Mouse (Mus musculus) gastrocnemius, postnatal 25 days (tissue): ENCODE data around the gene Simc1. TPM values are rescaled to one million over a fixed set of nuclear protein-coding genes. Genes with fewer than 3 reads are reported as not detected.
A peak's percentile ranks its signal among the peaks of the same experiment; 100 is the strongest.

Experiments used
- DNase-seq: peaks from one replicate; pipeline ENCODE4 v3.0.0; 2022
- microRNA-seq, 2 experiments: library from miRNA; unstranded; fragments of <30 nt; microRNA quantifications; one replicate each; pipeline ENCODE4 v1.2.0; 2021; ENCODE audit warnings: borderline replicate concordance in 2 of 2
- total RNA-seq, 2 experiments: library from RNA; stranded (reverse); gene quantifications; 1 replicate in 1 of 2; 2 replicates in 1 of 2; pipeline ENCODE4 v1.2.3; 2021

The Simc1 gene
- total RNA-seq, 2 experiments from 2014 or later: 1.7 TPM

DNA sequence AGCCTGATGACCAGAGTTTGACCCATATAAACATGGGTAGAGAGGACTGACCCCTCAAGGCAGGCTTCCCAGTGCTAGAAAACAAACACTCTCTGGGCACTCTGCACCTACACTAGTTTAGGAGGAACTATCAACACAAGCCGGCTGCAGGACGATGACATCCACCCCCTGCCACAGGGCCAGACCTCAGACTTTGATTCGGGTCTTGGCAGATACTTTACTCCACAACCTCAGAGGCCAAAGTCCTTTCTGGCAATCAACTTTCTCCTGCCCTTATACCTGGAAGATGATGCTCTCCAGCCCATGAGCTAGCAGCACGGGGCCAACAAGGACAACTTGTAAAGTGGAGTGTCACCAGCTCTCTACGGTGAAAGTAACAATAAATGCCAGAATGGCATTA lies 79.3 kb downstream of the Simc1 start:
- no peak for DNase-seq

- DNase-seq: no peak
Measured at GRCm38 (mm10) chr13:54585831-54586230, 82.3 kb downstream of the Simc1 start.

- DNase-seq: no peak
Measured at GRCm38 (mm10) chr13:54589414-54589995, 85.9 kb downstream of the Simc1 start.

DNA sequence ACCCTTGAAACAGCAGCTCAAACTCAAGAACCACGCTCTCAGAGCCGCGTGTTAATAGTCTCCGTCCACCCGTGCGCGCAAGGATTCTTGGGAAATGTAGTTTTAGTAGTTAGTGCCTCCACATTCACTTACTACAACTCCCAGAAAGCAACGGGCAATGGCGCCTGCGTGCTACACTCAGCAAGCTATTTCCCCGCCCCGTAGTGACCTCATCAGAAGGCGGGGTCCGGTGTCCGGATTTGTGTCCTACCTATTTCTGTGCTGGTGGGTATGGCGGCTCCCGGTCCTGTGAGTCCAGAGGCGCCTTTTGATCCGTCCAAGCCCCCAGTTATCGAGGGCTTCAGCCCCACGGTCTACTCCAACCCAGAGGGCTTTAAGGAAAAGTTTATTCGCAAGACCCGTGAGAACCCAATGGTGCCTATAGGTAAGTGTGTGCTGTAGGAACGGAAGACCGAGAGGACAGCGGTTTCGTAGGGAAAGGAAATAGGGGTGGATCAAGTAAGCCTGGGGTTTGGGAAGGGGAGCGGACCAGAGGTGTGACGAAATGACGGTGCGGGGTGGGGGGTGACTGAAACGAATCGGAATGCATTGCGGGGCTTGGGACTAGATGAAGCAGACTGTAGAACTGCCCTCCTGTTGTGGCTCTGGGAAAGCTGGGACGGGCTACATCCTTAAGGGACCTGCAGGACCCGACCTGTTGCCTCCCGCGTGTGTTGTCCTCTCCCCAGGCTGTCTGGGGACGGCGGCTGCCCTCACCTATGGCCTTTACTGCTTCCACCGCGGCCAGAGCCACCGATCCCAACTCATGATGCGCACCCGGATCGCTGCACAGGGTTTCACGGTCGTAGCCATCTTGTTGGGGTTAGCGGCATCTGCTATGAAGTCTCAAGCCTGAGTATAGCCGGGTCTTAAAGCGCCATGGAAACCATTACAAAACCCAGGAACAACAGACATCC lies 86.7 kb downstream of the Simc1 start, which contains the start of the genes Nop16 and Higd2a:
Nop16 (minus strand) TSS at position 95 of the 956 bp plus-strand sequence.
Higd2a (plus strand) TSS at position 212 of the 956 bp plus-strand sequence.
- peak; percentile 95 for DNase-seq

DNA sequence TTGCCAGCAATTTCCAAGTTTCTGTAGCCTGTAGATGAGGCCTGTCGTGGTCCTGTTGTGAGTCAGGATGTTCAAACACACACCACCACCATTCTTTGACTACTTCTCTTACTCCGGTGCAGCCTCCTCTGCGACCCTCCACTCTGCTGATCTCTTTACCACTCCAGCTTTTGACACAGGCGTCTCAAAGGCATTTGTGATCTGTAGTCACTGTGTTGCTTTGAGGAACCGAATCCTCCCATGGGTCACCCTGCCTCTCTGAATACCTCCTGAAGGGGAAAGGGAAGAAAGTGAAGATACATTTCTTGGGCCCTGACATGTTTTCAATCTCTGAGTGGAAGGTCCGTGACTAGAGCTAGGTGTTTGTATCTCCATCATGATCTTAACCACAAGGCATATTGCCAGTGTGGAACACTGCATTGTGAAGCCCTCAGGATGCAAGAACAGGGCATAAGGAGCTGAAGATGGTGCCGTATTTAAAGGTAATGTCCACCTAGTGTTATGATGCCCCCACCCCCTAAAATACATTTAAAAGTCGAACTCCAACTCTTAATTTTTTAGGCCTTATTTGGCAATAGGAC lies 88.3 kb downstream of the Simc1 start:
- DNase-seq: no peak

DNA sequence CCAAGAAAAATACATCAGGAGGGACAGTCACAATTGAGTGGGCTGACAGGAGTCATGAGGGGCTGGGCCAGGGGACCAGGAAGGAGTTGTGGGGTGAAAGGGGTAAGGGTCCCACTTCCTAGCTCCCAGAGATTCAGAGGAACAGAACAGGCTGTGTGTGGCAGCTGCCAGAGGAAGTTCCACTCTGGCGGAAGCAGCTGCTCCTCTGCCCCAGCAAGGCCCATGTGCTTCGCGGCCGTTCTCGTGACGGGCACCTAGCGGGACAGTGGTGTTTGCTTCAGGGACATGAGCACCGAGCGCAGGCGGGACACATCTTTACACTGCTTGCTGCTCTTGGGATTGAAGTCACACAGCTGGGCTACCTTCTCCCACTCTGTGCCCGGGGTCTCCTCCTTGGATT lies 90.0 kb downstream of the Simc1 start:
- no peak for DNase-seq

GRCm38 (mm10) chr13:54596107-54596690 lies 92.6 kb downstream of the Simc1 start:
- DNase-seq: no peak

GRCm38 (mm10) chr13:54596870-54597269 lies 93.3 kb downstream of the Simc1 start:
- DNase-seq: no peak

DNA sequence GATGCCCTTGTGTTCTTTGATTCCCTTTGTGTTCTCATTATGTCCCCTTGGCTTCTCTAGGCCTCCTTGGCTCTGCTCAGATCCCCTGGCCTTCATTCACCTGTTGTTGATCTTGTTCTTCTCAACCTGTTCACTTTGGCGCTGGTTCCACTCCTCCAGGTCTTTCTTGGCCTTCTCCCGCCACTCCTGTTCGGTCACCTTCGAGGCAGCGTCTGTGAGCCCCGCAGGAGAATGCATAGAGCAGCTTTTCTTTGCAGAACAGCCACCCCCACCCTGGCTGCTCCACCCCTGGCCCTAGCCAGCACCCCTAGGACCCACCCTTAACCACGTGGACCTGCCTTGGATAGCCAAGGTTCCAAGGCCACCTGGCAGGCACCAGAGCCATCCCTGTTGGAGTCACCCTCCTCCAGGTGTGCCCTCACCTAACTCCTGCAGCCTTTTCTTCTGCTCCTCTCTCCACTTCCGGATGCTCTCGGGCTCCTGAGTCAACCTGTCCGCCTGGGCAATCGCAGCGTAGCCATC lies 95.1 kb downstream of the Simc1 start:
- DNase-seq: no peak

Small RNAs within 50 kb of the gene (microRNA-seq; reads per million reads assigned to microRNA genes)
- 0 reads per million in 2 experiments for gene Gm24195

Other genes starting within 250 kb of the Simc1 start
- 1 to 10 TPM; 1.3 to 1.7 TPM for gene Cplx2, start 132.4 kb upstream of the Simc1 start, total RNA-seq
- gene Thoc3, start 34.9 kb upstream of the Simc1 start, total RNA-seq: 10 to 100 TPM; 11.3 to 13.8 TPM
- 100 to 1,000 TPM; 145 to 160 TPM for gene 4833439L19Rik, start 61.7 kb downstream of the Simc1 start, total RNA-seq
- 1 to 10 TPM; 2.3 to 3.2 TPM for gene Arl10, start 71.2 kb downstream of the Simc1 start, total RNA-seq
- 10 to 100 TPM; 16.5 to 17.4 TPM for gene Nop16, start 86.3 kb downstream of the Simc1 start, total RNA-seq
- gene Higd2a, start 86.4 kb downstream of the Simc1 start, total RNA-seq: 100 to 1,000 TPM; 144 to 150 TPM
- 100 to 1,000 TPM; 117 to 135 TPM for gene Cltb, start 107.6 kb downstream of the Simc1 start, total RNA-seq
- gene Faf2, start 118.0 kb downstream of the Simc1 start, total RNA-seq: 10 to 100 TPM; 14.1 to 15.4 TPM
- 10 to 100 TPM; 24.8 to 30.6 TPM for gene Rnf44, start 190.1 kb downstream of the Simc1 start, total RNA-seq
- gene Cdhr2, start 197.7 kb downstream of the Simc1 start, total RNA-seq: not detected
- not detected for gene Gprin1, start 246.1 kb downstream of the Simc1 start, total RNA-seq